Mouse (Mus musculus) embryo, embryonic 11.5 days (tissue): ENCODE results near the gene Pycr1.
"Not testable (repeated sequence)": the region's sequence is repeated elsewhere in the genome, so short reads cannot be mapped to it uniquely, and the experiment has no call there.

Experiments
- DNase-seq: peaks from one replicate; pipeline ENCODE4 v3.0.0-alpha.2; 2012; ENCODE audit warnings: low read depth, low spot score

The Pycr1 gene

GRCm38 (mm10) chr11:120643601-120643987 lies at the start of gene Pycr1:
Gene Pycr1, minus strand, starts transcription at chr11:120643769.
- DNase-seq: peak; percentile 88

GRCm38 (mm10) chr11:120692471-120693011 lies 49.0 kb upstream of the Pycr1 start:
- no peak for DNase-seq

GRCm38 (mm10) chr11:120689365-120689764 lies 45.8 kb upstream of the Pycr1 start:
- no peak for DNase-seq

GRCm38 (mm10) chr11:120686650-120687272 lies 43.2 kb upstream of the Pycr1 start:
- no peak for DNase-seq

- no peak for DNase-seq
These were observed 41.1 kb upstream of the Pycr1 start for GRCm38 (mm10) chr11:120684660-120685059.

- no peak for DNase-seq
These were observed 40.5 kb upstream of the Pycr1 start for GRCm38 (mm10) chr11:120684086-120684485.

GRCm38 (mm10) chr11:120683536-120683935 lies 40.0 kb upstream of the Pycr1 start:
- no peak for DNase-seq

- no peak for DNase-seq
These were observed 39.1 kb upstream of the Pycr1 start for GRCm38 (mm10) chr11:120682683-120683082.

GRCm38 (mm10) chr11:120679909-120680308 lies 36.3 kb upstream of the Pycr1 start:
- DNase-seq: no peak

GRCm38 (mm10) chr11:120676951-120677350 lies 33.4 kb upstream of the Pycr1 start:
- DNase-seq: no peak

- DNase-seq: not testable (repeated sequence)
These were observed 32.3 kb upstream of the Pycr1 start for GRCm38 (mm10) chr11:120675875-120676274.

- DNase-seq: no peak
These were observed 30.1 kb upstream of the Pycr1 start for GRCm38 (mm10) chr11:120673594-120674122.

GRCm38 (mm10) chr11:120672687-120673593 lies 29.4 kb upstream of the Pycr1 start, which contains the start of gene Aspscr1:
Gene Aspscr1, plus strand, starts transcription at chr11:120672973.
- peak; percentile 92 for DNase-seq

GRCm38 (mm10) chr11:120666617-120667016 lies 23.0 kb upstream of the Pycr1 start:
- DNase-seq: no peak

- no peak for DNase-seq
These were observed 21.8 kb upstream of the Pycr1 start for GRCm38 (mm10) chr11:120665406-120665805.

- no peak for DNase-seq
These were observed 20.1 kb upstream of the Pycr1 start for GRCm38 (mm10) chr11:120663714-120664113.

GRCm38 (mm10) chr11:120662759-120663158 lies 19.2 kb upstream of the Pycr1 start:
- no peak for DNase-seq

- DNase-seq: no peak
These were observed 17.5 kb upstream of the Pycr1 start, which contains the start of gene Notum for GRCm38 (mm10) chr11:120661076-120661460. Gene Notum, minus strand, starts transcription at chr11:120661175.

- no peak for DNase-seq
These were observed 16.9 kb upstream of the Pycr1 start for GRCm38 (mm10) chr11:120660301-120661075.

GRCm38 (mm10) chr11:120659509-120660300 lies 16.1 kb upstream of the Pycr1 start:
- no peak for DNase-seq
